Mouse (Mus musculus) 416B (cell line): ENCODE measurements around the gene Ak3.

ENCODE experiments used
- DNase-seq: peaks from one replicate; pipeline ENCODE4 v3.0.0; 2011; ENCODE audit warnings: low read depth

The Ak3 gene

DNA sequence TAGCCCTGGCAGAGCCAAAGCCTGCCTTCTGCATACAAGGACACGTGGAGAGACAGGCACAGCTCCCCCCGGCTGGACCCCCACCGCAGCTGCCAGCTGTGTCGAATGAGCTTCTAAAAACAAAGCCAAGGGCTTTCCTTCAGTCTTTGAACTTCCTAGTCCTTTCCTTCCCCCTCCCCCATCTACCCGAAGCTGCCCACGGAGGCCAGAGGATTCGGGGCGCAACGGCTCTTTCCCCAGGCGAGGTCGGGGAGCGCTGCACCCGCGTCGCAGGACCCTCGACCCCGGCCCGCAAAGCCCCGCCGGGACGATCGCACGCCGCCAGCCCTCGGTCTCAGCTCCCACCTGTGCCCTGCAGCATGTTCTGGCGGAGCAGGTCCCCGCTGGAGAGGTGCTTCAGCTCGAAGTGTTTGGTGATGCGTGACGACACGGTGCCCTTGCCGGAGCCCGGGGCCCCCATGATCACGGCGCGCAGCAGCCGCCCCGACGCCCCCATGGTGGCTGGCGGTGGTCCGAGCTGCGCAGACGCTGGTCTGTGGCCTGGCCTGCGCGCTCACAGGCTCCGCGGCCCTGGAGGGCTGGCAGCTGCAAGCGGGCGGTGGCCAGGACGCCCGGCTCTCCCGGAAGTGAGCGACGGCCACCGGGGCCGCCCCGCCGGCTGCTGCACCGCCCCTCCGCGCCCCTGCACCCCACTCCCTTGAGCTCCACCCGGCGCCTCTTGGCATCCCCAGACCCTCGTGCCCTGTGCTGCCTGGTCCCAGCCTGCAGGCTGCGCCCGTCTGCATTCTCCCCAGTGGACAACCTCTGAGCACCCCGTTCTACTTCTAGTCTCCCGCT, at the start of gene Ak3:
TSS of gene Ak3 (minus strand) at position 628 of the 837 bp plus-strand sequence.
- DNase-seq, result peak; percentile 79

DNA sequence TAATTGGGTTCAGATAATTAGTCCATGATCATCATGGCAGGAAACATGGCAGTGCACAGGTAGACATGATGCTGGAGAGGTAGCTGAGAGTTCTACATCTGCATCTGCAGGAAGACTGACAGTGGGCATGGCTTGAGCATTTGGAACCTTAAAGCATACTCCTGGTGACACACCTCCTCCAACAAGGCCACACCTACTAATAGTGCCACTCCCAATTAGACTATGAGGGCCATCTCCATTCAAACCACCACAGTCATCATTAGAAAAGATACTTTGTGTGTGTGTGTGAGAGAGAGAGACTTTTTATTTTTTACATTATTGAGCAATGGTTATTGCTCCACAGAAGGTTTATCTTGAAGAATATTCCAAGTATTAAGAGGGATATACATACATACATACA, 44.4 kb upstream of the Ak3 start:
- no peak for DNase-seq

GRCm38 (mm10) chr19:29088628-29089027, 40.9 kb upstream of the Ak3 start:
- no peak for DNase-seq

DNA sequence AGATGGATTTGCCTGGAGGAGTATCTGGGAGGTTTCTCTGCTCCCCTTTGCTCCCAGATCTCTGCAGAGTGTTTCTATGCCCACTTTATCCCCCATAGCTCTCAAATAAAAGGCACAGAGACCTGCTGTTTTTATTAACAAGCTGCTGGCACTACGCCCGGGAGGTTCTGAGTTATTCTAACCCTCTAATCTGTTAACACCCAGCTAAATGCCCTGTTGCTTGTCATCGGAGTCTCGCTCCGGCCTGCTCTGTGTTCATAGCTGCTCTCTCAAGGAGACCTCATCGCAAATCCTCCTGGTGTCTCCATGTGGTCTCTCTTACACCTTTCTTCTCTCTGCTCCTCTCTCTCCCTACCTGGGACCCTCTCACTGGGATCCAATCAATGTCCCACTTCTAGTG, 27.0 kb upstream of the Ak3 start:
- no peak for DNase-seq

DNA sequence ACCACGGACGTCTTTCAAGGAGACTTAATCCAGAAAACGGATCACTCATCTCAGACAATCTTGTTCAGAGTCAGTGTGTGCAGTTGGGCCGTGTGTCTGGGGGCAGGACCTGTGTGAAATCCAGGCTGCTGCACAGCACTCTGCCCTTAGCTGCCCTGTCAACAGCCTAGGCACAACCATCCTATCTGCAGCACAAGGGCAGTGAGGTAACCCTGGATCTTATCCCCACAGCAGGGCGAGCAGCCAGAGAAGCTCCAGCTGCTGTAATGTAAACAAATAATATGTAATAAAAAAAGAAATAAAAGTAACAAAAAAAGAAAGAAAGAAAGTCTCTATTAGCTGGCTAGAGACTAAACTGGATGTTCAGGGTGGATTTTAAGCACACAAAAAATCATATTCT, 21.4 kb upstream of the Ak3 start:
- DNase-seq, result no peak

GRCm38 (mm10) chr19:29066981-29067471, 19.3 kb upstream of the Ak3 start:
- peak; percentile 90 for DNase-seq

DNA sequence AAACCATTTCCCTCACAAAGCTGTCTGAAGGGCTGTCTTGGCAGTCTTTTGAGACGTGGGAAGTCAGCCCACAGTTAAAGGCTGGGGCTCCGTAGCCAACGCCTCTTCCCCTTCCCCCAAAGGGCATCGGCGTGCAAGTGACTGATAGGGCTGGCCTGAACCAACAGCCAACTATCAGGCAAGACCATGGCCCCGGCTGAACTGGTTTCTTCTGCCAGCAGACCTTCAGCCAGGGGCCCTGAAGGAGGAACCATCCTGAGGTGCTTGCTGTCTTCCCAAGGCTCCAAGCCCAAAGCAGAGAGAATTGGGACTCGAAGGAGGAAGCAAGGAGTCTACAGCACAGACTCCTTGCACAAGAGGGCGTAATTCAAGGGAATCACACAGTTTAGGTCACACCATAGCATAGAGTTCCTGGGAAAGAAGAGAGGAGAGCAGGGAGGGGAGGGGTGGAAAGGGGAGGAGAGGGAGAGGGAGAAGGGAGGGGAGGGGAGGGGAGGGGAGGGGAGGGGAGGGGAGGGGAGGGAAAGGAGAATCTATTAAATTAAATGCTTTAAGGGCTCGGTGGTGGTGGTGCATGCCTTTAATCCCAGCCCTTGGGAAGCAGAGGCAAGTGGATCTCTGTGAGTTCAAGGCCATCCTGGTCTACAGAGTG, 16.8 kb upstream of the Ak3 start:
- DNase-seq, result peak; percentile 89

- DNase-seq, result peak; percentile 95
Observed at GRCm38 (mm10) chr19:29063577-29064363, 16.0 kb upstream of the Ak3 start.

DNA sequence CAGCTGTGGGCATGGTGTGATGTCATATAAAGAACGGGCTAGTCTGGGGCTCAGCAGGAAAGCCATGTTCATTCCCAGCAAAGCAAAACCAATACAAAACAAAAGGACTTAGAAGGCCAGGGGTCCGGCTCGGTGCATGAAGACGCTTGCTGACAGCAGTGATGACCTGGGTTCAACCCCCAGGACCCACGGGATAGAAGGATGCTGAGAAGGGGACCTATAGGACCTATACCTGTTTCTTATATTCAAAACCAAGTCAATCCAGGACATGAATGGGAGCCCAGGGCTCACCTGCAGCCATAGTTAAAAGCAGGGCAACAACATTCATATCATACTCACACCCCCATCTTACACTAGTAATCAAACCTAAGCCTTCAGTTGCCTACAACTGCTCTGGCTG, 15.2 kb upstream of the Ak3 start:
- no peak for DNase-seq

DNA sequence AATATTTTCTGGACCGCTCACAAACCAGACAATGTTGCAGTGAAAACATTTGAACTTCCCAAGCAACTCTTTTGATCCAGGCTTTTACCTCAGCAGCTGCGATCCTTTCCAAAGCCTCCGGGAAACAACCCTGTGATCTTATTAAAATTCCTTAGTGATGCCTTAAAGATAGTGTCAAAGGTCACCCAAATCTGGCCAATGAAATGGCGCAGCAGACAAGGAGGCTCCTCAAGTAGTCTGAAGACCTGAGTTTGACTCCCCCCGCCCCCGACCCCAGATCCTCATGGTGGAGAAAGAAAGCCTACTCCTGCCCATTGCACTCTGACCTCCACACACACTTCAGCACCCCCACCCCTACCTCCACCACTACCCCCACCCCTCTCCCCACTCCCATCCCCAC, 12.5 kb upstream of the Ak3 start:
- no peak for DNase-seq

DNA sequence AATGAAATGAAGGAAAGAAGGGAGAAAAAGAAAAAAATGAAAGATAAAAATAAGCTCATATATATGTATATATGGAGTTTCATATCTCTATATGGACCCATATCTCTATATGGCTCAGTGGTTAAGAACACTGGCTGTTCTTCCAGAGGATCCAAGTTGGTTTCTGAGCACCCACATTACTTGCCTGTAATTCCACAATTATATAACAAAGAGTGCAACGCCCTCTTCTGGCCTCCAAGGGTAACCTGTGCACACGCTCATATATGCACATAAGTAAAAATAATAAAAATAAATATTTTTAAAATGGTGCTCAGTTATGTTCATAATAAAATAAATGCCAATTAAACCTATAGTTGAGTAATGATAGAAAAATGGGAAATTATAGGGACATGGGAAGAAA, 11.9 kb upstream of the Ak3 start:
- peak; percentile 62 for DNase-seq

DNA sequence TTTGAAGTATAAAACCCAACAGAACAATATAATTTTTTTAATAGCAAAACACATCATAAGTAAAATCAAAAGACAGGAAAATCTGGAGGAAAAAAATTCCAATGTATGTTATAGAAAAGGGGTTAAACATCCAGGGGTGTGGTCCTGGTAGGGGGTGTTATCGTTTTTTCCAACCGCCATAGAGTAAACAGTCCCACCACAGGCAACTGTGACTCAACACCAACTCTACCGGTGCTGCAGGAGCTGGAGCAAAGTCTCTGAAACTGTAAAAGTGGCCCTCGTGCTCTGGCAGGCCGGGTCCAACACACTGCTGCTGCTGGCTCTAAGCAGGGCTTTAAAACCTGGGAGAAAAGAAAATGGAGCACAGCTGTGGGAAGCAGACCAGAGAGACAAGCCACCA, 11.0 kb upstream of the Ak3 start:
- peak; percentile 68 for DNase-seq

DNA sequence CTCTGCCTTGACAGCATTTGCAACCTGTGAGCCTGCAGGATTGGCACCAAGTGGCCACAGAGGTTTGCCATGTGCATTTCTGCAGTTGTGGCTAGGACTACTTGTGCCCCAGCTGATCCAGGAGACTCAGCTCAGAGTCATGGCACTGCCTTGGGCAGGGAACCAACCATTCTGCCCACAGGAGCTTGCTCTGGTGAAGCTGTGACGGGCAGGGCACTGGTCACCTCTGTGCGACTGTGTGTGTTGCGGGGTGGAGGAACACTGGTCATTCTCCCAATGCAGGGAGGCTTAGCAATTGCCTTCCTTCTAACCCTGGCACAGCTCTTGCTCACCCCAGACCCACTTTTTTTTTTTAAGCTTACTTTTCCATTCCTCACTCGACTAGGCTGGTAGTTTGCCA, 7.7 kb upstream of the Ak3 start:
- no peak for DNase-seq

- no peak for DNase-seq
Observed at GRCm38 (mm10) chr19:29054594-29054993, 6.8 kb upstream of the Ak3 start.

DNA sequence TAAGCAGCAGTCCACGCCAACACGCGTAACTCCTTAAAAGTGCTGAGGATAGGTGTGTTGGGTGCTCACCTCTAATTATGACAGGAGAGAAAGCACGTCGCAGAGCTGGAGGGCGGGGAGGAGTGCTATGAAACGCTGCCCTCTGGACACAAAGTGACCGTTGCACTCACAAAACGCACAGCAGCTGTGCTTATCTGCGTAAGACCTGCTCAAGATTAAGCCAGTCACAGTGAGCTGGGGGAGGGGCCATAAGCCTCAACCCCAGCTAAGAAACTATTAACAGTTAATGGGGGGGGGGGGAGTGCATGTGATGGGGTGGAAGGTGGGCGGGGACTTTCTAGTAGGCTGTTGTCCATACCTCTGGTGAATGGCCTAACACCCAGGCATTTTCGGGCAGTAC, 5.0 kb upstream of the Ak3 start:
- DNase-seq, result no peak

GRCm38 (mm10) chr19:29050186-29050980, 2.6 kb upstream of the Ak3 start:
- no peak for DNase-seq

DNA sequence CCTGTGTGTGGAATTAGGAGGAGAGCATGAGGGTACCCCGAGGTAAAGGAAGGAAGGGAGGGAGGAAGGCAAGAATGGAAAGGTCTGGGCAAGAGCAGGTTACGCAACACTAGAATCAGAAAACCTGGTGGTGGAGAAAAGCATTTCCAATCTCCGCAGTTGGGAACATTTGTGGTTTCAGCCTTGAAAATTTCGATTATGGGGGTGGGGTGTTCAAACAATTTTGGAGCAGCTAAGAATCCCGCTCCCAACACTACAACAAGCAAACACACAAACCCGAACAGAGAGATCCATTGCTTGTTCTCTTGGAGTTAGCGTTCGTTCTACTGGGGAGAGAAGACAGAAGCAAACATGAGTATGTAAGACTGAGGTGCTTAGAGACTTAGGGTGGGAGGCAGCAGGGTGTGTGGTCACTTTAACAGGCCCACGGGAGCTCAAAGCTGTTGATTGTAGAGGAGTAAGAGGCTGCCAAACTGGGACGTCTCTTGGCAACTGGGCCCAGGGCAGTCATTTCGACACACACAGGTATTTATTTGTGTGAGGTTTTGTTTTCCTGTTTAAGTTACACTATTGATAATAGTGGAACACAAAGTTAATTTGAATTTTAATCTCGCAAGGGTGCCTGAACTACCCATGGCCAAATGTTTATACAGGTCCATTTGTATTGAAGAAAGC, 1.8 kb upstream of the Ak3 start:
- no peak for DNase-seq

GRCm38 (mm10) chr19:29046961-29047333, 814 bp downstream of the Ak3 start:
- DNase-seq, result peak; percentile 29

DNA sequence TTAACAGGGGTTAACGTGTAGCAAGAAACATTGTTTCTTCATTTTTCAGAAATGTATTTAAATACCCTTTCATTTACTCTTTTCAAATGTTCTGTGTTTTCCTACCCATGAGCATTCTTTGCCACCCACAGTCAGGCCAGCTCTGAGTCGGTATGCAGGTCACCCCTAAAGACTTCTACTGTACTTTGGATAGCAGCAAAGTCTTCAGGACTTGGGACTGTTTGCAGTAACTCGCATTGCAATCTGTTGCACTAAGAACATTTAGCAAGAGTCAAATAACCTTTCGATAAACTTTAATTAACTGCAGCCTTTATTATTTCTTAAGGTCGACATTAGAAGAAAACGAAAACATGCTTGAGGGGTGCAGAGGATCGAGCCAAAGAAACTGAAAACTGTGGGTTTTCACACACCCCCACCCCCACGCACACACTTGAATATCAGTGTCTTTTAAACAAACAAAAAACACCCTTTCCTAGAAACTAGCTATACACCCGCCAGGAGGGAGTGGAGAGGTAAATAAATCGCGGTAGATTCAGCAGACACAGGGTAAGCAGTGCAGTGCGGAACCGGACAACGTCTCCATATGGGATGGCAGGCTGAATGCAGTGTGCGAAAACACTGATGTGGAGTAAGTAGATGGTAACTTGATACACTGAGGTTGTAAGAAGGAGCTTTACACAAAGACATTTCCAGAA, 1.7 kb downstream of the Ak3 start:
- DNase-seq, result peak; percentile 59

- DNase-seq, result no peak
Observed at GRCm38 (mm10) chr19:29045369-29045768, 2.4 kb downstream of the Ak3 start.

DNA sequence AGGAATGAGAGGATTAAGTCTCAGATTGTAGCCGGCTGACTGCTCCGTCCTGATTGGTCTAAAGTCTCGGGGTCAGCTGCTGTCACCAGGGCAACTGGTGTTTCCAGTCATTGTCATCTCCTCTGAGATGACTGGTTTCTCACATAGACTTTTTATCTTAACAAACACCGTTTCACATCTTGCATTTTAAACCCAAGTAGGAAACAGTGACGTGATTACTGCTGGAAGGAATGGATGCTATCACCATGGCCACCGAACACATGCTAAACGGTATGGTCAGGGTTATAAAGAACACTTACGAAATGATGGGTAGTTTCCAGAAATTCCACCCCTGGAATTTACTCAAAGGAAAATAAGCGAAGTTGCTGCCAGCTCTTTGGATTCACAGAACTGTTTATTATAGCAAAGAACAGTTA, 3.4 kb downstream of the Ak3 start:
- DNase-seq, result no peak
